Mouse (Mus musculus) midbrain, embryonic 13.5 days (tissue): ENCODE measurements around the gene Gm5134. TPM values are rescaled to one million over a fixed set of nuclear protein-coding genes. Genes with fewer than 3 reads are reported as not detected.

Source experiments
- ATAC-seq: fragments of 200-750 bp; cut with Nextera tagmentation; 2 replicates; pipeline ENCODE4 v1.8.0; 2017; ENCODE audit warnings: mild to moderate bottlenecking, moderate TSS enrichment, moderate library complexity
- H3K27ac ChIP-seq: fragments of 300-500 bp; sonication (generic); 2 replicates; pipeline ENCODE4 v1.5.1; 2015; ENCODE audit warnings: inconsistent platforms, mild to moderate bottlenecking, moderate library complexity
- H3K27me3 ChIP-seq: fragments of 300-500 bp; sonication (generic); 2 replicates; pipeline ENCODE4 v1.6.1; 2015; ENCODE audit warnings: mild to moderate bottlenecking, inconsistent platforms
- H3K36me3 ChIP-seq: fragments of 300-500 bp; sonication (generic); 2 replicates; pipeline ENCODE4 v1.6.1; 2015; ENCODE audit warnings: mild to moderate bottlenecking, inconsistent platforms
- H3K4me1 ChIP-seq: fragments of 300-500 bp; sonication (generic); replicated peaks from 2 replicates; pipeline ENCODE4 v1.6.1; 2015; ENCODE audit warnings: inconsistent platforms
- H3K4me2 ChIP-seq: fragments of 300-500 bp; sonication (generic); replicated peaks from 2 replicates; pipeline ENCODE4 v1.6.1; 2015; ENCODE audit warnings: moderate library complexity, mild to moderate bottlenecking, inconsistent platforms
- H3K4me3 ChIP-seq: fragments of 300-500 bp; sonication (generic); replicated peaks from 2 replicates; pipeline ENCODE4 v1.5.1; 2015; ENCODE audit warnings: mild to moderate bottlenecking, inconsistent platforms
- H3K9ac ChIP-seq: fragments of 300-500 bp; sonication (generic); replicated peaks from 2 replicates; pipeline ENCODE4 v1.6.1; 2015; ENCODE audit warnings: mild to moderate bottlenecking, inconsistent platforms
- H3K9me3 ChIP-seq: fragments of 300-500 bp; sonication (generic); 2 replicates; pipeline ENCODE4 v1.6.1; 2016; ENCODE audit warnings: mild to moderate bottlenecking, inconsistent platforms
- WGBS: fragments of 180-500 bp; shearing (Covaris S2); methylation state at CpG from one replicate; pipeline ENCODE4 v1.1.7; 2015; 5-methylcytosine and 5-hydroxymethylcytosine counted together
- polyA plus RNA-seq: library from polyadenylated mRNA; unstranded; fragments of >200 nt; fragmentation: Nextera tagmentation; extraction: Ambion mirVana; gene quantifications from 2 replicates; pipeline ENCODE4 v1.2.1, GENCODE M21; 2015

Gene Gm5134
- polyA plus RNA-seq, result 0.07 TPM in 1 of 2 replicates, not detected in the other

DNA sequence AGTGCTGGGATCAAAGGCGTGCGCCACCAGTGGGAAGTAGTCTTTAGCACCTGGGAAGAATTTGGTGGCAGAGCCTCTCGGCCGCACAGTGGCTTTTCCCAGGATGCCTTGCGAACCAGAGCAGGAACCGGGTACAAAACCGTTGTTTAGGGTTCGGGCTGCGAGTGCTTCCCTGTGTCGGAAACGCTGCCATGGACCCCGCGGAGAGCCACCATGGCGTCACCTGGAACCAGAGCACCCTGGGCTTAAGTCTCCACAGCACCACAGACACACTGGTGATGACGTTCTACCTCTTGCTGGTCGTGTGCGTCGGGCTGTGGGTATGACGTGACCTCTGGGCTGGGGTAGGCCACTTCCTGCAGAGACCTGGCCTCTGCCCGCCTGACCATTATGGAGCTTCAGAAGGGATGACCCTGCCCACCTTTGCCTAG, at the start of gene Gm5134:
Gene Gm5134 (plus strand): TSS at position 134 of the 431 bp plus-strand sequence.
- ATAC-seq, result no peak
- Histone ChIP-seq H3K4me3 (peak within 1 kb of the TSS; percentile 5; the same call in 1 of the 2 replicates), H3K4me1 (peaks cover 11% of the 10 kb centered on the region), H3K9ac (no peak within 1 kb of the TSS), H3K9me3 (no peaks in the 10 kb centered on the region), H3K4me2 (peak within 1 kb of the TSS; percentile 27), H3K27me3 (peaks cover 20% of the 10 kb centered on the region), H3K27ac (no peak within 1 kb of the TSS), H3K36me3 (no peaks in the 10 kb centered on the region)
- 27% methylated on average over 20 of the region's 20 CpGs for WGBS

DNA sequence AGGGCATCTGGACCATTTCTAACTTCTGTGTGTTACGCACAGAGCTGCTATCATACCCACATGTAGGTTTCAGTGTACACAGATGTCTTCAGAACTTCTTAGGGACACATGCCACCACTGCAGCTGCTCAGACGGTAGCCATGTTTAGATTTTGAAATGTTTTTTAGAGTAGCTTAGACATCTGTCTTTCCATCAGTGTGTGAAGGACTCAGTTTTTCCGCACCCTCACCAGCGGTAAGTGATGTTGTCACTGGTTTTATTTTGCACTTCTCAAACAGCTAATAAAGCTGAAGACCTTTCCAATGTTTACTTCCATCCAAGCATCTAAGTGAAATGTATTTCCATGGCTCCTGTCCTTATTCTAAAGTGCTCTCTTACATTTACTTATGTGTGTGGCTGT, 47.4 kb upstream of the Gm5134 start:
- Histone ChIP-seq H3K4me3 (no peak overlapping the region), H3K9ac (no peak overlapping the region), H3K9me3 (no peaks in the 10 kb centered on the region), H3K27me3 (no peaks in the 10 kb centered on the region), H3K4me1 (no peaks in the 10 kb centered on the region), H3K27ac (no peak overlapping the region), H3K36me3 (peaks cover 97% of the 10 kb centered on the region), H3K4me2 (no peak overlapping the region)
- no peak for ATAC-seq
- 96% methylated on average over 4 of the region's 4 CpGs for WGBS

DNA sequence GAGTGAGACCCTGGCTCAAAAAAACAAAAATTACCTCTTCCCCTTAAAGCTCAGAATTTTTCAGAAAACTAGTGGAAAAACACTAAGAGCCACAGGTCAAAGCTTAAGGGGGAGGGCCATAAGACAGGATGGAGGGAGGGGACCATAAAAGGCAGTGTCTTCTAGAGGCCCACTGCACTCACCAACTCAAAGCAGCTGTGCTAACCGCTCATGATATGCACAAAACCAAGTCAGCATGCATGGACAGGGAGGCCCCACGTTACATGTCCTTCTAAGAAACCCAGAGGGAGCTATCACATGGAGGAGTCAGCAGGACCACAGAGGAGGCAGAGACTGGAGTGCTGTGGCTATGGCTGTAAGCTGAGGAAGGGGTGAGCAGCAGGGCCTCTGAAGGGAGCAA, 43.6 kb upstream of the Gm5134 start:
- H3K27me3 ChIP-seq, result no peaks in the 10 kb centered on the region
- WGBS, result 93% methylated on average over 2 of the region's 2 CpGs
- H3K4me1 ChIP-seq, result no peaks in the 10 kb centered on the region
- no peak overlapping the region for H3K4me3 ChIP-seq
- peaks cover 90% of the 10 kb centered on the region for H3K36me3 ChIP-seq
- H3K9me3 ChIP-seq, result no peaks in the 10 kb centered on the region
- H3K9ac ChIP-seq, result no peak overlapping the region
- H3K27ac ChIP-seq, result no peak overlapping the region
- H3K4me2 ChIP-seq, result no peak overlapping the region
- ATAC-seq, result no peak

DNA sequence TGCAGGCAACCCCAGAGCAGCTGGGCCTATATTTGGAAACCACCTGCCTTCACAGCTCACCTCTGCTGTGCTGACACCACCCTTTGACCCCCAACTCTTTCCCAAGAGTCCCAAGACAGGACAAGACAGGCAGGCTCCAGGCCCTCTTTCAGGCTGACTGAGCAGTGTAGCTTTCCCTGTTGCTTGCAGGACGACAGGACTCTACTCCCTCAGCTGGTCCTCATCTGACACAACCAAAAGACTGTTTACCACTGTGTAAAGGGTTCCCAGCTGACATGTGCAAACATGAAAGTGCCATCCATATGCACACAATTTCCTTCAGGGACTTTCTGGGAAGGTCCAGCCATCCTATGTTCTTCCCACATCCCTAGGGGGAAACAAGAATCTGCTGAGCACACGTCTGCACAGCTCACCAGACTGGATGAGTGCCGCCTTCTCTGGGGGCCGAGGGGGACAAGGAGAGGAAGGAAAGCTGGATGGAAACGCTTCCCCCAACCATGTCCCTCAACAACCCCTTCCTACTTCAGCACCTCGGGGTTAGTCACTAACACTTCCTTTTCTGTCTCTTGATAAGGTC, 41.2 kb upstream of the Gm5134 start:
- no peak overlapping the region for H3K4me3 ChIP-seq
- ATAC-seq, result 0 out of 2 replicates have a peak, but pooled peaks have one; percentile 34
- H3K4me1 ChIP-seq, result peaks cover 9% of the 10 kb centered on the region
- no peaks in the 10 kb centered on the region for H3K27me3 ChIP-seq
- no peaks in the 10 kb centered on the region for H3K9me3 ChIP-seq
- WGBS, result 75% methylated on average over 6 of the region's 6 CpGs
- no peak overlapping the region for H3K27ac ChIP-seq
- H3K4me2 ChIP-seq, result no peak overlapping the region
- H3K36me3 ChIP-seq, result peaks cover 82% of the 10 kb centered on the region
- no peak overlapping the region for H3K9ac ChIP-seq

DNA sequence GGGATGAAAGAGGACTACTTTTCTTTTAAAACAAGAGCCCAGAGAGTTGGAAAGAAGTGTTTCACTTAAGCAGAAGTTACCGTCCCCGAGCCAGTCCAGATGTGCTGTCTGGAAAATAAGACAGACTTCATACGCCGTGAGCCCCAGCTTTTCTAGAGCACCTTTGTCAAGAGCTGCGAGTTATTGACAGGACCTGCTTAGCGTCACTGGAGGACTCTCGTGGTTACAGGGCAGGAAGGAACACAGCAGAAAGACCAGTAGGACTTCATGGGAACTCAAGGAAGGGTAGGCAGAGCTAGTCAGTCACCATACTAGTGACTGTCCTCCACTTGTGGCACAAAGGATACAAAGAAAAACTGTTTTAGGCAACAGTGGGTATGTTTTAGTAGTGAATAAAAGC, 38.8 kb upstream of the Gm5134 start:
- Histone ChIP-seq H3K4me2 (no peak overlapping the region), H3K9ac (no peak overlapping the region), H3K36me3 (peaks cover 65% of the 10 kb centered on the region), H3K4me3 (no peak overlapping the region), H3K27ac (no peak overlapping the region), H3K9me3 (no peaks in the 10 kb centered on the region), H3K27me3 (no peaks in the 10 kb centered on the region), H3K4me1 (peaks cover 34% of the 10 kb centered on the region)
- ATAC-seq, result no peak
- WGBS, result 89% methylated on average over 7 of the region's 7 CpGs

DNA sequence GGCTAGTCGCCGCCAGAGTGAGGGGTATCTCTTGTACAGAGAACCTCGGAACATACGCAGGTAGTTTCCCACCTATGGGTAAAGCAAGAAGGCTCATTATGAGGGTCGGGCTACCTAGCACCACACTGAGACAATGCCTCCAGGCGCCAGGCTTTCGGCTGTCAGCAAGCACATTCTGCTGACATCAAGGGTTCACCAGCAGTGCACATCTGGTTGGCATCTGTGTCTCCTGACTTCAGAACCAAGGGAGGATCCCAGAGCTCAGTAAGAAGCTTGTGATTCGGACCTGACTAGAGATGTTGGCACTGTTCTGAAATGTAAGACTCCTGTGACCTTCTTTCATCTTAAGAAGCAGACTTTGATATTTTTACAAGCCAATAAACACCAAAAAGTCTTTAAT, 37.5 kb upstream of the Gm5134 start:
- 84% methylated on average over 8 of the region's 8 CpGs for WGBS
- Histone ChIP-seq H3K4me3 (no peak overlapping the region), H3K36me3 (peaks cover 52% of the 10 kb centered on the region), H3K27me3 (no peaks in the 10 kb centered on the region), H3K4me2 (no peak overlapping the region), H3K4me1 (peaks cover 35% of the 10 kb centered on the region), H3K9ac (no peak overlapping the region), H3K9me3 (no peaks in the 10 kb centered on the region), H3K27ac (no peak overlapping the region)
- ATAC-seq, result no peak

DNA sequence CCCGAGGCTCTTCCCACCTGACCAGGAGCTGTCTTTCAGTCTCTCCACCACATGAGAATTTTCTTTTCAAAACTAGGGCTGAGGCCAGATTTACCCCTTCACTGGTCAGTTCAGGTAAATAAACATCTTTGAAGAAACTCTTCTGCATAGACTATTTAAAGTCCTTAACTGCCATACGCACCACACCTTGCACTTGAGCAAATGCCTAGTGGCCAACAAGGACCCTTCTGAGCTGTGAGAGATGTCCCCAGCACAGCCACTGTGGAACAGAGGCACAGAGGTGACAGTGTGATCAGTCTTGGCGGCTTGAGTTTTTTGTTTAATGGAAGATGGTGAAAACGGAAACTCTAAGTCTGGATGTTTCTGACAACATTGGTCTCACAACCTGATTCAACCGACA, 35.3 kb upstream of the Gm5134 start:
- whole genome bisulfite sequencing, result 89% methylated on average over 5 of the region's 5 CpGs
- H3K4me3 ChIP-seq, result no peak overlapping the region; the same call in 1 of the 2 replicates
- H3K9ac ChIP-seq, result peak overlapping the region; percentile 36; the same call in 1 of the 2 replicates
- H3K27ac ChIP-seq, result no peak overlapping the region
- peak overlapping the region; percentile 67 for H3K4me2 ChIP-seq
- peaks cover 52% of the 10 kb centered on the region for H3K4me1 ChIP-seq
- peaks cover 34% of the 10 kb centered on the region for H3K36me3 ChIP-seq
- ATAC-seq, result no peak
- no peaks in the 10 kb centered on the region for H3K9me3 ChIP-seq
- no peaks in the 10 kb centered on the region for H3K27me3 ChIP-seq

DNA sequence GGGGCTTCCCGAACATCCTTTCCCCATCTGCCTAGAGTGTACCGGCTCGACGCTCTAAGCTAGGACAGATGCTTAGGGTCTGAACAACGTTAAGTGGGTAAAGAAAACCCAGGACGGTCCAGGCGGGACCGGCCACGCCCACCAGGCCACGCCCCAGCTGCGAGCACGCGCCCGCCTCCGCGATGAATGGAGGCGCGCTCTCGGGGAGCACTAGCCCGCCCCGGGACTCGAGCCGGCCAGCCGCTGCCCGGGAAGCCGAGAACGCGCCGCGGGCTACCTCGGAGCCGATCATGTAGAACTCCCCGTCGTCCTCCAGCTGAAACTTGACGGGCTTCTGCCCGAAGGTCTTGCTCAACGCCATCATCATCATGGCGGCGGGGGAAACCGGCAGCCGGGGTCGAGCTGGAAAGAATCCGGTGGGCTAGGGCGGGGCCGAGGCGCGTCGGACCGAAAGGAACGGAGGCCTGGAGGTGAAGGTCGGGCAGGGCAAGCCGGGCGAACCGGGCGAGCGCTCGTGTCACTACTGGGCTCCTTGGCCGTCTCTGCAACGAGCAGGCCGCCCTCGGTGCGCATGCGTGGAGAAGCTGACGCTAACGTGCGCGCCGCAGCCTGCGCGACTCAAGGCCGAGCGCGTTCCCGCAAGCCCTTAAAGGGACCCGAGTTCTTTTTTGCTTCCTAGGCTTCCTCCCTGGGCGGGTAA, 33.1 kb upstream of the Gm5134 start, which contains the start of gene Smarcb1:
Gene Smarcb1 (minus strand): TSS at position 592 of the 700 bp plus-strand sequence.
- H3K4me1 ChIP-seq, result peaks cover 52% of the 10 kb centered on the region
- peak within 1 kb of the TSS; percentile 89 for H3K9ac ChIP-seq
- peaks cover 31% of the 10 kb centered on the region for H3K36me3 ChIP-seq
- H3K27me3 ChIP-seq, result no peaks in the 10 kb centered on the region
- WGBS, result under 1% methylated on average over 76 of the region's 76 CpGs
- peak; percentile 91 for ATAC-seq
- peak within 1 kb of the TSS; percentile 72 for H3K4me3 ChIP-seq
- H3K4me2 ChIP-seq, result peak within 1 kb of the TSS; percentile 67
- H3K9me3 ChIP-seq, result no peaks in the 10 kb centered on the region
- H3K27ac ChIP-seq, result peak within 1 kb of the TSS; percentile 96

DNA sequence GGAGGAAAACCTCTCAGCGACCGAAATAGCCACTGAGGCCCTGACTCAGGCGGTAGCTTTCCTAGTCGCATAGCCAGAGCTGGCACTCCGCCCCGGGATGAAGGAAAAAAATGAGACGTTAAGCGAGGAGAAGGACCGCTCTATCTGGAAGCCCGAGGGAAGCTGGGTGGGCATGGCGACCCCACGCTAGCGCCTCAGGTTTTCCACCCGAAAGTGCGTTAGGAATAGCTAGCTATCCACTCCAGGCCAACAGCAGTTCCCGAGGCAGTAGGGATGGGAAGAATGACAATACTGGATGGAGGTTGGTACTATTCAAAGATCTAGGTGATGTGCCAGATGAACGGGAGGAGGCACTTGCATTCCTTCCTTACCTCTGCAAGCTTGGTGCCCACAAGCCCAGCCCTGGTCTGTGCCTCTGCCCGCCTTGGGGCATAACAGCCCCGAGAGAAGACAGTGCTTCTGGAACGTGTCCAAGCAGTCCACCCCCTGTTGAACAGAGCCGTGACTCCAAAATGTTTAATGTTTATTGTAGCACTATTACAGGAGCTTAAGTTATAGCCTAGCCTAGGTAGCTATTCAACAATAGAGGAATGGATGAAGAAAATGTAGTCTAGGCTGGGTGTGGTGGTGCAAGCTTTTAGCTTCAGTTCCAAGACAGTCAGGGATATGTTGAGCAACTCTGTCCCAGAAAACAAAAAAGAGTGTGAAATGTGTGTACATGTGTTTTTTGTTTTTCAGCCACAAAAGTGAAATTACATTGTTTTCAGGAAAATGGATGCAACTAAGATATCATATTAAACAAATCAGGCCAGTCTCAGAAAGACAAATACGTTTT, 32.4 kb upstream of the Gm5134 start:
- ATAC-seq, result peak; percentile 37
- peak overlapping the region; percentile 89 for H3K9ac ChIP-seq
- H3K36me3 ChIP-seq, result peaks cover 31% of the 10 kb centered on the region
- H3K4me3 ChIP-seq, result peak overlapping the region; percentile 72
- peaks cover 52% of the 10 kb centered on the region for H3K4me1 ChIP-seq
- H3K4me2 ChIP-seq, result peak overlapping the region; percentile 67
- 4% methylated on average over 22 of the region's 22 CpGs for WGBS
- no peaks in the 10 kb centered on the region for H3K9me3 ChIP-seq
- no peaks in the 10 kb centered on the region for H3K27me3 ChIP-seq
- H3K27ac ChIP-seq, result peak overlapping the region; percentile 96

DNA sequence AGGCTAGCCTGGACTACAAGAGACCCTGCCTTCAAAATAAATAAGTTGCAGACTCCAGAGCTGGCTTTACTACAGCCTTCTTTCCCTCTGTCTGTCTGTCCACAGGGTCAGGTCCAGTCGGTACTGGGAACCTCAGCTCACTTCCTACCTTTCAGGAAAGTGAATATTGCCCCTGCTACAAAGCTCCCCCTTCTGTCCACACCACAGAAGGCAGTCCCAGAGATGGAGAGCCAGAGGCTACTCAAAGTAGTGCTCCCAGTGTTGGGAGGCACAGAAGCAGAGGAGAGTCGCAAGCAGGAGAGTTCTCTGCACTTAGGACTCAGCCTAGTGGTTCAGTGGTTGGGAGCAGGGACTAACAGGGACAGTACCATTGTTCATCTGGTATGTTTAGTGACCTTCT, 30.0 kb upstream of the Gm5134 start:
- H3K4me1 ChIP-seq, result peaks cover 31% of the 10 kb centered on the region
- H3K4me3 ChIP-seq, result no peak overlapping the region
- no peaks in the 10 kb centered on the region for H3K27me3 ChIP-seq
- no peaks in the 10 kb centered on the region for H3K9me3 ChIP-seq
- peaks cover 37% of the 10 kb centered on the region for H3K36me3 ChIP-seq
- no peak for ATAC-seq
- H3K27ac ChIP-seq, result no peak overlapping the region
- H3K9ac ChIP-seq, result no peak overlapping the region
- 62% methylated on average over 2 of the region's 2 CpGs for WGBS
- H3K4me2 ChIP-seq, result no peak overlapping the region

DNA sequence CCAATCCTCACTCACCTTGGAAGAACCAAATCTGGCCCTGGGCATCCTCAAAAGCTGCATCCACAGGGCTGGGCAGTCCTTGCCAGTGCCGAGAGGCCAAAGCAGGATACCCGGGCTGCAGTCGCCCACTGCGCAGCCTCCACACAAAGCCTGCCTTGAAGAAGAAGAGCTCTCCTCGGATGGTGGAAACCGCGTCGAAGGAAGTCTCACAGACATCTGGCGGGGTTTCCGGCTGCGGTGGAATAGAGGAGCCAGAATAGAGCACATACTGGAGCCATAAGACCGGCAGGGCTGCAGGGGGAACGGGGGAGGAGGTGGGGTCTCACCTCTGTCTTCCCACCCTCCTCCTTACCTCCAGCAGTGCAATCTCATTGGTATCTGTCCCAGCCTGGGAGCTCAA, 27.9 kb upstream of the Gm5134 start:
- no peak overlapping the region for H3K27ac ChIP-seq
- no peak for ATAC-seq
- H3K4me1 ChIP-seq, result peaks cover 31% of the 10 kb centered on the region
- peaks cover 37% of the 10 kb centered on the region for H3K36me3 ChIP-seq
- WGBS, result 72% methylated on average over 13 of the region's 13 CpGs
- no peak overlapping the region for H3K4me2 ChIP-seq
- peaks cover 14% of the 10 kb centered on the region for H3K27me3 ChIP-seq
- H3K9me3 ChIP-seq, result no peaks in the 10 kb centered on the region
- H3K4me3 ChIP-seq, result no peak overlapping the region
- peak overlapping the region; percentile 32; the same call in 1 of the 2 replicates for H3K9ac ChIP-seq

DNA sequence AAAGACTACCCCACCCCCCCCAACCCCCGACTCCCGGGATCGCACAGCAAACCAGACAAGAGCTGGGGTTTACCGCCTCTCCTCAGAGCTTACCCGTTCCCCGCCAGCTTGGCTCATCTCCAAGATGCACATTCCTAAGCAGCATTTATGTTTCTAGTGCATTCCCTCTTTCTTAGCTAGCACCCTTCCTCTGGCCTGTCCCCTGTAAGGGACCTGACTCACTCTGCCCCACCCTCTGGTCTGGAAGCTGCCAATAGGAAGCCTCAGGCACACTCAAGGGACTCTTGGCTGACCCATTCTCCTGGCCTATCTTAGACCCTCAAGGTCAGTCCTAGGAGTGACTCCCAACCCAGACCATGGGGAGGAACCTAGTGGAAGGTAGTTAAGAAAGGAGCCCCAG, 24.0 kb upstream of the Gm5134 start:
- Histone ChIP-seq H3K27ac (no peak overlapping the region), H3K9me3 (no peaks in the 10 kb centered on the region), H3K4me3 (no peak overlapping the region), H3K4me2 (peak overlapping the region; percentile 91; the same call in 1 of the 2 replicates), H3K27me3 (peaks cover 37% of the 10 kb centered on the region), H3K36me3 (peaks cover 28% of the 10 kb centered on the region), H3K9ac (no peak overlapping the region), H3K4me1 (peaks cover 33% of the 10 kb centered on the region)
- no peak for ATAC-seq
- 19% methylated on average over 6 of the region's 6 CpGs for WGBS
